Mouse (Mus musculus) midbrain, embryonic 16.5 days (tissue): ENCODE measurements around the gene Pbx1. TPM values are rescaled to one million over a fixed set of nuclear protein-coding genes. Genes with fewer than 3 reads are reported as not detected.

Experiments
- ATAC-seq: fragments of 200-750 bp; cut with Nextera tagmentation; 2 replicates; pipeline ENCODE4 v1.8.0; 2017; ENCODE audit warnings: moderate TSS enrichment
- H3K27ac ChIP-seq: fragments of 300-500 bp; sonication (generic); 2 replicates; pipeline ENCODE4 v1.5.1; 2014; ENCODE audit warnings: mild to moderate bottlenecking, low read length, mixed read lengths
- H3K27me3 ChIP-seq: fragments of 300-500 bp; sonication (generic); 2 replicates; pipeline ENCODE4 v1.6.1; 2014; ENCODE audit warnings: low read depth, low read length, mixed read lengths; ENCODE audit not compliant: control insufficient read depth, insufficient read depth
- H3K36me3 ChIP-seq: fragments of 300-500 bp; sonication (generic); 2 replicates; pipeline ENCODE4 v1.6.1; 2014; ENCODE audit warnings: mild to moderate bottlenecking, low read length, moderate library complexity, mixed read lengths; ENCODE audit not compliant: control insufficient read depth, insufficient read depth
- H3K4me1 ChIP-seq: fragments of 300-500 bp; sonication (generic); 2 replicates; pipeline ENCODE4 v1.6.1; 2014; ENCODE audit warnings: mild to moderate bottlenecking, low read length, mixed read lengths; ENCODE audit not compliant: control insufficient read depth, insufficient read depth
- H3K4me2 ChIP-seq: fragments of 300-500 bp; sonication (generic); 2 replicates; pipeline ENCODE4 v1.6.1; 2014; ENCODE audit warnings: mild to moderate bottlenecking, low read length, mixed read lengths
- H3K4me3 ChIP-seq: fragments of 300-500 bp; sonication (generic); 2 replicates; pipeline ENCODE4 v1.5.1; 2014; ENCODE audit warnings: low read depth, mild to moderate bottlenecking, low read length, moderate library complexity, mixed read lengths
- H3K9ac ChIP-seq: fragments of 300-500 bp; sonication (generic); 2 replicates; pipeline ENCODE4 v1.6.1; 2014; ENCODE audit warnings: low read depth, low read length, mixed read lengths
- H3K9me3 ChIP-seq: fragments of 300-500 bp; sonication (generic); replicated peaks from 2 replicates; pipeline ENCODE4 v1.6.1; 2014; ENCODE audit warnings: mild to moderate bottlenecking, low read length, mixed read lengths; ENCODE audit not compliant: control insufficient read depth, poor library complexity, severe bottlenecking
- WGBS: fragments of 180-500 bp; shearing (Covaris S2); extraction: QIAGEN DNeasy Blood & Tissue Kit; methylation state at CpG from one replicate; pipeline ENCODE4 v1.1.7; 2014; 5-methylcytosine and 5-hydroxymethylcytosine counted together
- polyA plus RNA-seq: library from polyadenylated mRNA; unstranded; fragments of >200 nt; fragmentation: Nextera tagmentation; extraction: Ambion mirVana; gene quantifications from 2 replicates; pipeline ENCODE4 v1.2.1, GENCODE M21; 2015

The Pbx1 gene
- polyA plus RNA-seq, 1 experiment from 2014 or later: 71.8 TPM

- no peak overlapping the region for H3K4me2 ChIP-seq
- no peak for ATAC-seq
- 32% methylated on average over 8 of the region's 8 CpGs for WGBS
- H3K9me3 ChIP-seq: no peaks in the 10 kb centered on the region
- no peak overlapping the region for H3K9ac ChIP-seq
- H3K27ac ChIP-seq: no peak overlapping the region
- peaks cover 52% of the 10 kb centered on the region for H3K4me1 ChIP-seq
- no peaks in the 10 kb centered on the region for H3K27me3 ChIP-seq
- no peak overlapping the region for H3K4me3 ChIP-seq
- H3K36me3 ChIP-seq: no peaks in the 10 kb centered on the region
Observed at GRCm38 (mm10) chr1:168348036-168348784, 83.9 kb downstream of the Pbx1 start.

- Histone ChIP-seq H3K36me3 (no peaks in the 10 kb centered on the region), H3K4me2 (no peak overlapping the region), H3K9ac (no peak overlapping the region), H3K9me3 (no peaks in the 10 kb centered on the region), H3K27me3 (no peaks in the 10 kb centered on the region), H3K27ac (no peak overlapping the region; the same call in 1 of the 2 replicates), H3K4me1 (peaks cover 62% of the 10 kb centered on the region), H3K4me3 (no peak overlapping the region)
- no peak for ATAC-seq
- WGBS: 69% methylated on average over 8 of the region's 8 CpGs
Observed at GRCm38 (mm10) chr1:168344918-168345317, 87.2 kb downstream of the Pbx1 start.

DNA sequence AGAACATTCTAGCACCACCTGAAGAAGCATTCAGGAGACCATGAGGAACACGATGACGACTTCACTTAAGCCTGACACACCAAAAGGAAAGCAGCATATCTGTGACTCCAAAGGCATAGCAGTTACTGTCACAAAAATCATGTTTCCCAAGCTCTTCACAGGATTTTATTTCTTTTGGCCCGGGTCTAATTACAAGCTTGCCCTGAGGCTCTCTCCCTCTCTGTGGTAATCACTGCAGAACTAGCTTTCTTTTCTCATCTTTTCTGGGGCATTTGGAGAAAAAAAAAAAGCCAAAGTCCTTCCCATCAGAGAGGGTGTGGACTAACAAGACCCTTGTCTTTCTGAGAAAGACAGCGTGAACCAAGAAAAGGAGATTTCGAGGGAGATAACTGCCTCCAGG lies 87.8 kb downstream of the Pbx1 start:
- WGBS: 60% methylated on average over 5 of the region's 5 CpGs
- Histone ChIP-seq H3K27me3 (no peaks in the 10 kb centered on the region), H3K9me3 (no peaks in the 10 kb centered on the region), H3K4me3 (no peak overlapping the region), H3K36me3 (no peaks in the 10 kb centered on the region), H3K27ac (no peak overlapping the region), H3K4me2 (no peak overlapping the region), H3K9ac (no peak overlapping the region), H3K4me1 (peaks cover 62% of the 10 kb centered on the region)
- no peak for ATAC-seq

GRCm38 (mm10) chr1:168342269-168342668 lies 89.8 kb downstream of the Pbx1 start:
- no peaks in the 10 kb centered on the region for H3K27me3 ChIP-seq
- no peaks in the 10 kb centered on the region for H3K36me3 ChIP-seq
- peak overlapping the region; percentile 34 for H3K4me2 ChIP-seq
- peaks cover 54% of the 10 kb centered on the region for H3K4me1 ChIP-seq
- H3K9ac ChIP-seq: peak overlapping the region; percentile 27; the same call in 1 of the 2 replicates
- peak overlapping the region; percentile 74 for H3K27ac ChIP-seq
- peak; percentile 54; the same call in 1 of the 2 replicates for ATAC-seq
- 22% methylated on average over 5 of the region's 6 CpGs for WGBS
- no peaks in the 10 kb centered on the region for H3K9me3 ChIP-seq
- no peak overlapping the region for H3K4me3 ChIP-seq

DNA sequence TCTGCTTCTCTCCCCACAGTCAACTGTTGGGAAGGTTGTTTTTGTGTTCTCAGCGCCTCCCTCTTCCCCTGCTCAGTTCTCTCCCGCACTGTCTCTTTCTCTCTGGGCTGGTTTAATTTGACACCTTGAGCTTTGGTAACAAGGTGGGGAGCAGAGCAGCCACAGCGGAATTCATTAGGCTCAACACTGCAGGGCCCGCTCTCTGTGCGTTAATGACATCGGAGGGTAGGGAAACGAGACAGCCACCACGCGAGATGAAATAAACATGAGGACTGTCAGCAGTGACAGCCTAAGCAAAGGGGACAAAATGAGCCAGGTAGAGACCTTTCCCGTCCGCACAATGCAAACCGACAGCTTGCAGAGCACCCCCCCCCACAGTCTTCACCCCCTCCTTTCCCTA lies 90.2 kb downstream of the Pbx1 start:
- H3K9ac ChIP-seq: peak overlapping the region; percentile 27; the same call in 1 of the 2 replicates
- H3K4me3 ChIP-seq: no peak overlapping the region
- H3K36me3 ChIP-seq: no peaks in the 10 kb centered on the region
- H3K4me1 ChIP-seq: peaks cover 52% of the 10 kb centered on the region
- ATAC-seq: peak; percentile 85
- WGBS: 6% methylated on average over 12 of the region's 12 CpGs
- H3K4me2 ChIP-seq: peak overlapping the region; percentile 34
- H3K9me3 ChIP-seq: no peaks in the 10 kb centered on the region
- H3K27me3 ChIP-seq: no peaks in the 10 kb centered on the region
- H3K27ac ChIP-seq: peak overlapping the region; percentile 74

DNA sequence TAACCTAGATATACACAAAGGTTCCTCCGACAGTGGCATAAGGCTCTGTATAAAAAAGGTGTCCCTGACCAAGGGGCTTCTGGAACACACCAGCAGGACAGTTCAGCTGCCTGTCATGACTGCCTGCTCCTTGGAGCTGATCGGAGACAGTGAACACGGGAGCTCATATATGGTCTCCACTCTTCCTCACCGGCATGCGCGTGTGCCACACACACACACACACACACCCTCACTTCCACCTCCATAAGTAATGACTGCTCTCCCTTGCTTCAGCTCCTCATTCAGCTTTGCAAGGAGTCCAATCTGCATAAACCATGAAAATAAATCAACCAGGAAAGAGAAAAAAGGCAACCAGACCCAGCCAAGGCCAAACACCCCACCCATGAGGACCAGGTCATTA lies 90.7 kb downstream of the Pbx1 start:
- Histone ChIP-seq H3K27ac (peak overlapping the region; percentile 74), H3K4me1 (peaks cover 51% of the 10 kb centered on the region), H3K4me2 (peak overlapping the region; percentile 34), H3K36me3 (no peaks in the 10 kb centered on the region), H3K9ac (peak overlapping the region; percentile 27; the same call in 1 of the 2 replicates), H3K4me3 (no peak overlapping the region), H3K27me3 (no peaks in the 10 kb centered on the region), H3K9me3 (no peaks in the 10 kb centered on the region)
- 47% methylated on average over 6 of the region's 6 CpGs for WGBS
- peak; percentile 30; the same call in 1 of the 2 replicates for ATAC-seq

DNA sequence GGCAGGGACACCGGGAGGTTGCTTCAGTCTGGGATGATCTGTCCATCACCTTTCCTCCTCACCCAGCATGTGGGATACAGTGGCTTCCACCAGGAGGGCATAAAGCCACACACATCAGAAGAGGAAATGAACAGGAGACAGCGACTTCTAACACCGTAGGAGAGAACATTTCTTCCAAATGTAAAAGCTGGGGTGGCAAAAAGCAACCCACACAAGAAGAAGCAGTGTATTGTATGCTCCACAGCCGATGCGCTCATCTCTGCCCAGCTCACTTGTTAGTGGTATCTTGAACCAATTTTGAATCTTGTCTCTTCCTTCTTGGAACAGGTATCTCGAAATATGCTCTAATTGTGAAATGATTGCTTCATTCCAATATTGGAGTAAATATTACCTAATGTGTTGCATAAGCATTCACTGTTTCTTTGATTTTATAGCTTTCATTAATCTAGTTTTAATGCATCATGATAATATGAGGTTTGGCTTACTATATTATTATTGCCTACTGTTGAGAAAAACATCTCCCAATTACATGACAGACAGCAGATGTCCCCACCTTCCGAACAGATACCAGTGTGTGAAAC lies 95.7 kb downstream of the Pbx1 start:
- 90% methylated on average over 7 of the region's 7 CpGs for WGBS
- Histone ChIP-seq H3K4me2 (no peak overlapping the region), H3K36me3 (no peaks in the 10 kb centered on the region; the same call in 1 of the 2 replicates), H3K9ac (no peak overlapping the region), H3K9me3 (no peaks in the 10 kb centered on the region), H3K27me3 (no peaks in the 10 kb centered on the region), H3K4me3 (no peak overlapping the region), H3K4me1 (peaks cover 11% of the 10 kb centered on the region), H3K27ac (no peak overlapping the region)
- no peak for ATAC-seq

DNA sequence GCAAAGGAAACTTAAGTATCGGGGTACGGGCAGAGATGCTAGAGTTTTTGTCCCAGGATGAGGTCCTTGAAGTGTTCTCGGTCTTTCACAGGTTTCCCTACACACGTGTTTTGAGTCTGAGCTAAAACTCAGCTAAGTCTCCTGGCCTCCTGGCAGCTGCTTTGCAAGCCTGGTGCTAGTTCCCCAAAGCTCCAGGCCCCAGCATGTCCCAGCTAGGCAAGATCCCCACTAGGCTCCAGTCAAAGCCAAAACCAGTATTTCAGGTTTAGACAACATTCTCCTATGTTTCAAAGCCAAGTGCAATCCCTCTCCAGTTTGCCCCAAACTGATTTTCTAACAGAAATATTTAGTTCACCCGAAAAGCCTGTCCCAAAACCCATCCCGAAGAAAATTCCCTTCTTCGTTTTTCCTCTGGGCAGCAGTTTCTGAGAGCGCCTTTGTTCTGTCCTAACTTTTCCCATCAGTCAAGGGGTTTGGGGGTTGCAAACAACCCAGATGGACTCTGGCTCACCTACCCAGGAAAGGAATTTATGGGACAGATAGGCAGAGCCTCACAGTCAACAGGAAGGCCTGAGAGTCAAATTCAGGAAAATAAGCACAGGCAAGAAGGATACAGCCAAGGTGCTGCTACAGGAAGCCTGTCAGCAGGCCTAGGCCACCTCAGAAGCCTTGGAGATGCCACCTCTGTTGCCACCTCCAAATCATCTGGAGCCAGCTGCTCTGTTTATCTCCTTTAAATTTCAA lies 97.1 kb downstream of the Pbx1 start:
- WGBS: 95% methylated on average over 8 of the region's 8 CpGs
- H3K27me3 ChIP-seq: no peaks in the 10 kb centered on the region
- H3K4me3 ChIP-seq: no peak overlapping the region
- H3K4me2 ChIP-seq: no peak overlapping the region
- H3K27ac ChIP-seq: no peak overlapping the region
- no peak overlapping the region for H3K9ac ChIP-seq
- H3K9me3 ChIP-seq: no peaks in the 10 kb centered on the region
- no peaks in the 10 kb centered on the region; the same call in 1 of the 2 replicates for H3K36me3 ChIP-seq
- peaks cover 15% of the 10 kb centered on the region for H3K4me1 ChIP-seq
- no peak for ATAC-seq
